8 mouse cellular contexts compared by ENCODE assay signal in genomic region chr11:102156039-102156785, GRCm38 (mm10). TPM values are rescaled to one million over a fixed set of nuclear protein-coding genes. Genes with fewer than 3 reads are reported as not detected.
A peak's percentile ranks its signal among the peaks of the same experiment; 100 is the strongest.
DNase-seq lines count a peak whose midpoint lies in the region; ATAC-seq and TF ChIP-seq lines count a peak whose summit lies in the region.

Gene Tmem101, minus strand, starts transcription at chr11:102156404.

- H3K4me1 ChIP-seq in hindbrain, postnatal 0 days (ENCODE audit: insufficient read depth, low read length) = peaks cover 7% of the 10 kb centered on the region

- H3K27ac ChIP-seq in gastrocnemius, adult 2 months = peak within 1 kb of the TSS; percentile 85
- H3K27ac ChIP-seq in hindbrain, postnatal 0 days = peak within 1 kb of the TSS; percentile 74
- peak within 1 kb of the TSS; percentile 78 for H3K27ac ChIP-seq in left cerebral cortex, adult 2 months

- H3K27me3 ChIP-seq in hindbrain, postnatal 0 days (ENCODE audit: insufficient read depth, low read length) = no peaks in the 10 kb centered on the region

- H3K4me2 ChIP-seq in hindbrain, postnatal 0 days (ENCODE audit: low read depth, low read length) = peak within 1 kb of the TSS; percentile 97

- peak; percentile 52 for TF ChIP-seq CTCF in gastrocnemius, adult 2 months (IDR thresholded peaks at IDR 0.05)
- peak; percentile 54 for TF ChIP-seq CTCF in hindbrain, postnatal 0 days (IDR thresholded peaks at IDR 0.05; ENCODE audit: low read depth)
- peak; percentile 61 for TF ChIP-seq CTCF in left cerebral cortex, adult 2 months (IDR thresholded peaks at IDR 0.05)

- H3K9me3 ChIP-seq in hindbrain, postnatal 0 days (ENCODE audit: low read length) = no peaks in the 10 kb centered on the region

- peak within 1 kb of the TSS; percentile 76 for H3K4me3 ChIP-seq in gastrocnemius, adult 2 months
- peak within 1 kb of the TSS; percentile 81 for H3K4me3 ChIP-seq in hindbrain, postnatal 0 days (ENCODE audit: low read length)
- H3K4me3 ChIP-seq in left cerebral cortex, adult 2 months = peak within 1 kb of the TSS; percentile 64

- H3K9ac ChIP-seq in hindbrain, postnatal 0 days (replicated peaks; ENCODE audit: low read length) = peak within 1 kb of the TSS; percentile 67

- under 1% methylated on average over 37 of the region's 37 CpGs for whole genome bisulfite sequencing in hindbrain, postnatal 0 days

- peak; percentile 95 for DNase-seq in ZHBTc4 (ENCODE audit: low read depth, low spot score)
- peak; percentile 94 for DNase-seq in gastrocnemius, adult 2 months
- DNase-seq in hindbrain, postnatal 0 days (ENCODE audit: low spot score) = peak; percentile 96
- DNase-seq in left cerebral cortex, adult 2 months (ENCODE audit: extremely low spot score in 1 of 2, low spot score in 2 of 2) = peak; percentile 86
- DNase-seq in right cerebral cortex, adult 2 months (ENCODE audit: low spot score in 2 of 2) = peak; percentile 91 to 93
- DNase-seq in urinary bladder, postnatal 14 days (ENCODE audit: low spot score) = peak; percentile 91

- ATAC-seq in common myeloid progenitor, adult 5-6 weeks (replicated peaks; ENCODE audit: low read depth, poor library complexity, severe bottlenecking) = peak; percentile 87
- peak; percentile 92 for ATAC-seq in hindbrain, postnatal 0 days
- ATAC-seq in megakaryocyte, adult 5-6 weeks (ENCODE audit: poor library complexity, severe bottlenecking) = peak; percentile 97

- intact Hi-C loops in gastrocnemius, adult 2 months (cut with DNase I) = no loop called here
- intact Hi-C loops in left cerebral cortex, adult 2 months (cut with DNase I) = loop anchor here (5.0 kb wide), 2 partner anchors 111 to 169 kb away; partner anchors contain the start of genes Asb16 and Dusp3

- no peaks in the 10 kb centered on the region for H3K36me3 ChIP-seq in hindbrain, postnatal 0 days (ENCODE audit: insufficient read depth, low read length)

RNA-seq across cellular contexts. Expression of gene Tmem101, which starts in this region (rescaled TPM):
- 11.3 and 21.5 TPM in 2 replicates for total RNA-seq in common myeloid progenitor, adult 5-6 weeks (2017)
- total RNA-seq in gastrocnemius, adult 2 months (2021) = 10 to 100 TPM in 1 of 2 experiments, 1 to 10 TPM in 1; 9.8 to 10.2 TPM
- 37.4 and 45.4 TPM in 2 replicates for total RNA-seq in hindbrain, postnatal 0 days (2014; rRNA removed)
- polyA plus RNA-seq in hindbrain, postnatal 0 days (2015; fragmentation: Nextera tagmentation; extraction: Ambion mirVana) = 40.6 and 42.5 TPM in 2 replicates
- total RNA-seq in left cerebral cortex, adult 2 months (2021) = 10 to 100 TPM; 20.8 to 23.0 TPM
- total RNA-seq in megakaryocyte, adult 5-6 weeks (2015) = 7.9 and 8.4 TPM in 2 replicates
- 12.5 and 16.3 TPM in 2 replicates for total RNA-seq in megakaryocyte, adult 5-6 weeks (2017)

Comparison
In these comparisons a context has a peak if more than half of its experiments do, and no peak if none do; other contexts are left out.
1. Peak in every context shown above with its lines: DNase-seq, ATAC-seq, H3K4me3 ChIP-seq and H3K27ac ChIP-seq.